Mouse (Mus musculus) heart, postnatal 0 days (tissue): ENCODE data around the gene Pdp2.

Experiments used
- CTCF ChIP-seq: IDR thresholded peaks from 2 replicates; pipeline ENCODE4 v1.5.1; 2016; ENCODE audit warnings: antibody characterized with exemption, control low read depth, low read depth
- EP300 ChIP-seq: IDR thresholded peaks from 2 replicates; pipeline ENCODE4 v1.6.1; 2016; ENCODE audit warnings: antibody characterized with exemption, low read depth

- no peak for TF ChIP-seq CTCF
- TF ChIP-seq EP300: no peak
Observed at GRCm38 (mm10) chr8:104592566-104592965, 1.3 kb downstream of the Pdp2 start.
